Mouse (Mus musculus) large intestine, adult 2 months (tissue): ENCODE data around the gene Nenf. TPM values are rescaled to one million over a fixed set of nuclear protein-coding genes. Genes with fewer than 3 reads are reported as not detected.

ENCODE experiments used
- DNase-seq: peaks from one replicate; pipeline ENCODE4 v3.0.0-alpha.2; 2012; ENCODE audit warnings: low read depth, low spot score
- WGBS: fragments of 180-500 bp; shearing (Covaris S2); methylation state at CpG from one replicate; pipeline ENCODE4 v1.1.7; 2018; 5-methylcytosine and 5-hydroxymethylcytosine counted together
- polyA plus RNA-seq: library from polyadenylated mRNA; depleted of rRNA; stranded (reverse); fragments of >200 nt; gene quantifications from 2 replicates; pipeline ENCODE4 v1.2.3, GENCODE M21; 2012; rRNA removed

Nenf gene
- polyA plus RNA-seq: 40.5 and 48.2 TPM in 2 replicates

- no peak for DNase-seq
- 1% methylated on average over 45 of the region's 54 CpGs for WGBS
These were observed at the start of gene Nenf for GRCm38 (mm10) chr1:191317591-191318196. TSS of gene Nenf (minus strand) at chr1:191318194.

- no peak for DNase-seq
- WGBS: 53% methylated on average over 4 of the region's 4 CpGs
These were observed 46.5 kb upstream of the Nenf start for GRCm38 (mm10) chr1:191364477-191364876.

GRCm38 (mm10) chr1:191362412-191362811 lies 44.4 kb upstream of the Nenf start:
- WGBS: 76% methylated on average over 6 of the region's 6 CpGs
- no peak for DNase-seq

GRCm38 (mm10) chr1:191359478-191359877 lies 41.5 kb upstream of the Nenf start:
- WGBS: 82% methylated on average over 7 of the region's 7 CpGs

GRCm38 (mm10) chr1:191356936-191357335 lies 38.9 kb upstream of the Nenf start:
- 94% methylated on average over 1 of the region's 1 CpGs for WGBS
- no peak for DNase-seq

More at GRCm38 (mm10) chr1:191359478-191359877, 41.5 kb upstream of the Nenf start:
- DNase-seq: no peak

GRCm38 (mm10) chr1:191353836-191354235 lies 35.8 kb upstream of the Nenf start:
- 86% methylated on average over 4 of the region's 4 CpGs for WGBS
- no peak for DNase-seq

GRCm38 (mm10) chr1:191352786-191353488 lies 34.9 kb upstream of the Nenf start:
- 37% methylated on average over 14 of the region's 14 CpGs for WGBS
- no peak for DNase-seq

- no peak for DNase-seq
- WGBS: 97% methylated on average over 5 of the region's 5 CpGs
These were observed 32.4 kb upstream of the Nenf start for GRCm38 (mm10) chr1:191350355-191350754.

GRCm38 (mm10) chr1:191349486-191350037 lies 31.6 kb upstream of the Nenf start:
- WGBS: 85% methylated on average over 23 of the region's 23 CpGs

GRCm38 (mm10) chr1:191348996-191349395 lies 31.0 kb upstream of the Nenf start:
- 64% methylated on average over 5 of the region's 5 CpGs for WGBS

More at GRCm38 (mm10) chr1:191349486-191350037, 31.6 kb upstream of the Nenf start:
- no peak for DNase-seq

GRCm38 (mm10) chr1:191348592-191348991 lies 30.6 kb upstream of the Nenf start:
- WGBS: 69% methylated on average over 2 of the region's 2 CpGs
- no peak for DNase-seq

More at GRCm38 (mm10) chr1:191348996-191349395, 31.0 kb upstream of the Nenf start:
- DNase-seq: no peak

GRCm38 (mm10) chr1:191347602-191348001 lies 29.6 kb upstream of the Nenf start:
- 93% methylated on average over 8 of the region's 8 CpGs for WGBS
- DNase-seq: no peak

- 85% methylated on average over 4 of the region's 4 CpGs for WGBS
- no peak for DNase-seq
These were observed 22.5 kb upstream of the Nenf start for GRCm38 (mm10) chr1:191340530-191340929.

- WGBS: 91% methylated on average over 2 of the region's 2 CpGs
- no peak for DNase-seq
These were observed 21.9 kb upstream of the Nenf start for GRCm38 (mm10) chr1:191339876-191340275.

GRCm38 (mm10) chr1:191334500-191334899 lies 16.5 kb upstream of the Nenf start:
- WGBS: 72% methylated on average over 5 of the region's 5 CpGs
- DNase-seq: no peak

- 92% methylated on average over 4 of the region's 4 CpGs for WGBS
These were observed 12.4 kb upstream of the Nenf start for GRCm38 (mm10) chr1:191330356-191330755.

GRCm38 (mm10) chr1:191328019-191328441 lies 10.0 kb upstream of the Nenf start:
- no peak for DNase-seq
- 34% methylated on average over 8 of the region's 8 CpGs for WGBS

More at GRCm38 (mm10) chr1:191330356-191330755, 12.4 kb upstream of the Nenf start:
- no peak for DNase-seq

GRCm38 (mm10) chr1:191327258-191327657 lies 9.3 kb upstream of the Nenf start:
- no peak for DNase-seq
- WGBS: 69% methylated on average over 8 of the region's 8 CpGs

GRCm38 (mm10) chr1:191326233-191326882 lies 8.4 kb upstream of the Nenf start:
- 1% methylated on average over 35 of the region's 35 CpGs for WGBS
- DNase-seq: no peak

- under 1% methylated on average over 41 of the region's 42 CpGs for WGBS
These were observed 7.8 kb upstream of the Nenf start, which contains the start of gene Tmem206 for GRCm38 (mm10) chr1:191325726-191326232. TSS of gene Tmem206 (plus strand) at chr1:191325912.

More at GRCm38 (mm10) chr1:191325726-191326232, 7.8 kb upstream of the Nenf start, which contains the start of gene Tmem206:
- peak; percentile 84 for DNase-seq
